Mouse (Mus musculus): ENCODE measurements around the gene Rabl6.

GRCm38 (mm10) chr2:25580621-25581101, 27.7 kb downstream of the Rabl6 start:
- TF ChIP-seq GATA1 (IDR thresholded peaks at IDR 0.05; ENCODE audit: borderline replicate concordance, low read length) (no peak), FLI1 (IDR thresholded peaks at IDR 0.05; ENCODE audit: low read length) (no peak)

Data from megakaryocyte, embryonic 14.5 days (primary cell).